Mouse (Mus musculus) liver, embryonic 16.5 days (tissue): ENCODE measurements at regions not wholly inside any gene's neighbourhood (a gene's known extent, or its start where the extent isn't known, plus 50 kb on each side); places are given as distances from the start of the nearest gene placed in this dataset.

Source experiments
- ATAC-seq: fragments of 200-750 bp; cut with Nextera tagmentation; 2 replicates; pipeline ENCODE4 v1.8.0; 2017; ENCODE audit warnings: low read depth, mild to moderate bottlenecking, moderate number of reproducible peaks, moderate library complexity
- H3K27ac ChIP-seq: fragments of 300-500 bp; sonication (generic); 2 replicates; pipeline ENCODE4 v1.5.1; 2014; ENCODE audit warnings: mild to moderate bottlenecking, low read length
- H3K27me3 ChIP-seq: fragments of 300-500 bp; sonication (generic); 2 replicates; pipeline ENCODE4 v1.6.1; 2014; ENCODE audit warnings: low read depth, low read length, mixed read lengths; ENCODE audit not compliant: control insufficient read depth, insufficient read depth
- H3K36me3 ChIP-seq: fragments of 300-500 bp; sonication (generic); 2 replicates; pipeline ENCODE4 v1.6.1; 2014; ENCODE audit warnings: mild to moderate bottlenecking; ENCODE audit not compliant: control insufficient read depth, insufficient read depth
- H3K4me1 ChIP-seq: fragments of 300-500 bp; sonication (generic); 2 replicates; pipeline ENCODE4 v1.6.1; 2014; ENCODE audit warnings: low read depth, low read length, mixed read lengths; ENCODE audit not compliant: control insufficient read depth
- H3K4me2 ChIP-seq: fragments of 300-500 bp; sonication (generic); 2 replicates; pipeline ENCODE4 v1.6.1; 2014; ENCODE audit warnings: low read depth, low read length, mixed read lengths
- H3K4me3 ChIP-seq: fragments of 300-500 bp; sonication (generic); 2 replicates; pipeline ENCODE4 v1.5.1; 2014; ENCODE audit warnings: low read depth, mild to moderate bottlenecking, low read length
- H3K9ac ChIP-seq: fragments of 300-500 bp; sonication (generic); 2 replicates; pipeline ENCODE4 v1.6.1; 2014; ENCODE audit warnings: low read depth, low read length
- H3K9me3 ChIP-seq: fragments of 300-500 bp; sonication (generic); replicated peaks from 2 replicates; pipeline ENCODE4 v1.6.1; 2016; ENCODE audit warnings: low read length; ENCODE audit not compliant: control insufficient read depth
- WGBS: fragments of 180-500 bp; shearing (Covaris S2); extraction: QIAGEN DNeasy Blood & Tissue Kit; methylation state at CpG from one replicate; pipeline ENCODE4 v1.1.7; 2014; ENCODE audit not compliant: insufficient replicate concordance; 5-methylcytosine and 5-hydroxymethylcytosine counted together

- Histone ChIP-seq H3K4me1 (no peaks in the 10 kb centered on the region), H3K9me3 (no peaks in the 10 kb centered on the region), H3K9ac (no peak overlapping the region), H3K27me3 (no peaks in the 10 kb centered on the region), H3K27ac (no peak overlapping the region), H3K36me3 (no peaks in the 10 kb centered on the region), H3K4me3 (no peak overlapping the region), H3K4me2 (no peak overlapping the region)
- no peak for ATAC-seq
- 61% methylated on average over 11 of the region's 11 CpGs for WGBS
Observed at GRCm38 (mm10) chr1:155488966-155489661, 68.8 kb upstream of the Acbd6 start.

GRCm38 (mm10) chr1:155490131-155490530 is 67.8 kb upstream of the Acbd6 start:
- H3K27ac ChIP-seq, result no peak overlapping the region
- no peaks in the 10 kb centered on the region for H3K36me3 ChIP-seq
- H3K9me3 ChIP-seq, result no peaks in the 10 kb centered on the region
- no peak overlapping the region for H3K4me2 ChIP-seq
- no peak for ATAC-seq
- H3K4me1 ChIP-seq, result no peaks in the 10 kb centered on the region
- no peaks in the 10 kb centered on the region for H3K27me3 ChIP-seq
- no peak overlapping the region for H3K4me3 ChIP-seq
- WGBS, result 54% methylated on average over 7 of the region's 7 CpGs
- H3K9ac ChIP-seq, result no peak overlapping the region

DNA sequence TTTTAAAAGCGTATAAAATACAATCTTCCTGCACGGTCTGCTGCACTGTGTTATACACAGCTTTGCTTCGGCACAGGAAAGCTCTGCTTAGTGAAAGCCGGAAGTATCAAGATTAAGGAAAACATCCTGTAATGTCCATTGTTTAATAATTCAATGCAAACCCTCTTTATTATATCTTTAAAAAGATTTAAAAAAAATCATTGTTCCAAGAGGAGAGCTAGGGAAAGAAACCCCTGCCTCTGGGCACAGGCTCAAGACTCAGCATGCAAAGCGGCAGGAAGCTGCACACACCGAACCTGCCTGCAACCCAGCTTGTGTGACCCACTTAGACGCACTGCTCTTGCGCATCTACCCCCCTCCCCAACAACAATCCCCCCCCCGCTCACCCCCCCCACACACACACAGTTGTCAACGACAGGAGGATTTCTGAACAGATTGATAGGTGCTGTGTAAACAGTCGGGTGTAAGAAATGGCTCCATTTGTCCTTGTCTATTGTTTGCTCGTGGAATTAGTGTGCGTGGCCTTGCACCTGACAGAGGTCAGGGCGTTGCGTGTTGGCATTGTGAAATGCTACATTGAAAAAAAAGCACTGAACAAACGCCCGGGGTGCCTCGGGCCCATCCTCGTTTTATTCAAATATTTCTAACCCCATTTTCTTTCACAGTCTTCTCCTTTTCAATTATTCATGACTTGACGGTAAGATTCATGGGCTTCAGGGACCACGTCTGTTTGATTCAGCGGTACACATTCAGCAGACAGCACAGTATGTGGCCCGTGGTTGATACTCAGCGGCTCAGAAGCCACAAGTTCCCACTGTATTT is 66.5 kb upstream of the Acbd6 start:
- WGBS, result 44% methylated on average over 24 of the region's 24 CpGs
- H3K4me2 ChIP-seq, result no peak overlapping the region
- no peaks in the 10 kb centered on the region for H3K36me3 ChIP-seq
- H3K9me3 ChIP-seq, result no peaks in the 10 kb centered on the region
- no peak overlapping the region for H3K9ac ChIP-seq
- no peaks in the 10 kb centered on the region for H3K4me1 ChIP-seq
- no peaks in the 10 kb centered on the region for H3K27me3 ChIP-seq
- no peak overlapping the region for H3K4me3 ChIP-seq
- ATAC-seq, result no peak
- H3K27ac ChIP-seq, result no peak overlapping the region

GRCm38 (mm10) chr1:155493333-155493732 is 64.6 kb upstream of the Acbd6 start:
- Histone ChIP-seq H3K4me1 (no peaks in the 10 kb centered on the region), H3K4me3 (no peak overlapping the region), H3K9me3 (no peaks in the 10 kb centered on the region), H3K9ac (no peak overlapping the region), H3K36me3 (no peaks in the 10 kb centered on the region), H3K4me2 (no peak overlapping the region), H3K27me3 (no peaks in the 10 kb centered on the region), H3K27ac (no peak overlapping the region)
- no peak for ATAC-seq
- 67% methylated on average over 6 of the region's 6 CpGs for WGBS

GRCm38 (mm10) chr1:155493799-155494198 is 64.1 kb upstream of the Acbd6 start:
- ATAC-seq, result no peak
- Histone ChIP-seq H3K9ac (no peak overlapping the region), H3K9me3 (no peaks in the 10 kb centered on the region), H3K4me1 (no peaks in the 10 kb centered on the region), H3K27ac (no peak overlapping the region), H3K27me3 (no peaks in the 10 kb centered on the region), H3K4me2 (no peak overlapping the region), H3K4me3 (no peak overlapping the region), H3K36me3 (no peaks in the 10 kb centered on the region)
- WGBS, result 70% methylated on average over 4 of the region's 4 CpGs

- Histone ChIP-seq H3K27ac (no peak overlapping the region), H3K27me3 (no peaks in the 10 kb centered on the region), H3K9ac (no peak overlapping the region), H3K9me3 (no peaks in the 10 kb centered on the region), H3K4me3 (no peak overlapping the region), H3K4me1 (no peaks in the 10 kb centered on the region), H3K36me3 (no peaks in the 10 kb centered on the region), H3K4me2 (no peak overlapping the region)
- ATAC-seq, result no peak
- 35% methylated on average over 2 of the region's 2 CpGs for WGBS
Observed at GRCm38 (mm10) chr1:155494347-155494746, 63.6 kb upstream of the Acbd6 start.

DNA sequence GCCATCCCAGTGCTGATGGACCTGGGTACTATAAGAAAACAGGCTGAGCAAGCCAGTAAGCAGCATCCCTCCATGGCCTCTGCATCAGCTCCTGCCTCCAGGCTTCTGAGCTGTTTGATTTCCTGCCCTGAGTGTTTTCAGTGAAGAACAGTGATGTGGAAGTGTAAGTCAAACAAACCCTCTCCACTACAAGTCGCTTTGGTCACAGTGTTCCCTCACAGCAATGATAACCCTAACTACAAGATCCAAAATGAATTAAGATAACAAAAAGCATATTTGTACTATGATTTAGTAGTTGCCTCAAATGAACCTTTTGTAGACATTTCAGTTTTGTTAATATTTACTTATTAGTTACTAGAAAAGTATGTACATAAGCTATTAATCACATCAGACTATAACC is 58.2 kb upstream of the Acbd6 start:
- H3K36me3 ChIP-seq, result no peaks in the 10 kb centered on the region
- H3K4me2 ChIP-seq, result no peak overlapping the region
- H3K9ac ChIP-seq, result no peak overlapping the region
- H3K4me3 ChIP-seq, result no peak overlapping the region
- no peaks in the 10 kb centered on the region for H3K4me1 ChIP-seq
- H3K27ac ChIP-seq, result no peak overlapping the region
- WGBS, result 69% methylated on average over 1 of the region's 1 CpGs
- no peaks in the 10 kb centered on the region for H3K27me3 ChIP-seq
- H3K9me3 ChIP-seq, result no peaks in the 10 kb centered on the region
- ATAC-seq, result no peak

- H3K9me3 ChIP-seq, result no peaks in the 10 kb centered on the region
- no peak overlapping the region for H3K4me2 ChIP-seq
- no peaks in the 10 kb centered on the region for H3K4me1 ChIP-seq
- no peaks in the 10 kb centered on the region for H3K36me3 ChIP-seq
- ATAC-seq, result no peak
- H3K9ac ChIP-seq, result no peak overlapping the region
- H3K27me3 ChIP-seq, result no peaks in the 10 kb centered on the region
- H3K27ac ChIP-seq, result no peak overlapping the region
- 66% methylated on average over 10 of the region's 10 CpGs for whole genome bisulfite sequencing
- H3K4me3 ChIP-seq, result no peak overlapping the region
Observed at GRCm38 (mm10) chr1:155502867-155503266, 55.1 kb upstream of the Acbd6 start.

DNA sequence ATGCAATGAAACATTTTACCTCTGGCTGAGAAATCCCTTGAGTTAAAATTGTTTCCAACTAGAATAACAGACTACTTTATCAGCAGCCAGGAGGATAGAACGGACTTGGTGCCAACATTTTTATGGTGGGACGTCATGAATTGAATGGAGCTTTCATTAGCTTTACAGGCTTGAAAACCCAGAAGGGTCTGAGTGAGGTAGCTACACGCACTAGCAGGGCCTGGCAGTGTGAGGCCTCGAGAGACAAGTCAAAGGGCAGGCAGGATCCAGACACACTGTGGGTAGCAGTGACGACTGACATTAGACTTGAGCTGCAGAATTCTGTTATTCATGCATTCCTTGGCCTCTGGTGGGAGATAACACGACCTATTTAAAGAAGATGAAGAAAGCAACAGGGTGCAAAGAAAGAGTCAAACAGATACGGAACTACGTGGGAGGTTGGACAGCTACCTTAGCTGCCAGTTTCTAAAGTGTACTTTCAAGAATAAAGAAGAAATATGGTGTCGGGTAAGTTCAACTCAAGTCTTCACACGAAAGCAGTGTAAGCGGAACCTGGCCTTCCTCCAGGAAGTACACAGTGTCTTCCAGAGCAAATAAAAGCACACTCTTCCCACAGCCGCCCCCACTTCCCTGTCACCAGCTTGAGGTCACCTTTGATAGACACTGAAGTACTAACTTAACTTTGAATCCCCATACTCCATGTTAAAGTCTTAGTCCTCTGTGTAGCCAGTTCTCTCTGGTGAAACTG is 53.2 kb upstream of the Acbd6 start:
- no peak for ATAC-seq
- H3K27ac ChIP-seq, result no peak overlapping the region
- WGBS, result 56% methylated on average over 12 of the region's 12 CpGs

More for the DNA sequence above, 53.2 kb upstream of the Acbd6 start:
- Histone ChIP-seq H3K9ac (no peak overlapping the region), H3K4me1 (no peaks in the 10 kb centered on the region), H3K9me3 (no peaks in the 10 kb centered on the region), H3K4me2 (no peak overlapping the region), H3K36me3 (no peaks in the 10 kb centered on the region), H3K4me3 (no peak overlapping the region), H3K27me3 (no peaks in the 10 kb centered on the region)
